Mouse (Mus musculus) CH12.LX (cell line): ENCODE data around the gene Gpr34. TPM values are rescaled to one million over a fixed set of nuclear protein-coding genes. Genes with fewer than 3 reads are reported as not detected.

ENCODE experiments used
- DNase-seq: peaks from one replicate; pipeline ENCODE4 v3.0.0-alpha.2; 2013; ENCODE audit errors: extremely low read depth
- H3K27ac ChIP-seq: 2 replicates; pipeline ENCODE4 v1.5.1; 2012; ENCODE audit warnings: low read depth, mild to moderate bottlenecking, control low read depth, moderate library complexity; ENCODE audit not compliant: insufficient read depth
- H3K27me3 ChIP-seq: replicated peaks from 2 replicates; pipeline ENCODE3; 2012; ENCODE audit warnings: inconsistent platforms
- H3K36me3 ChIP-seq, 2 experiments: replicated peaks in 1 of 2; 2 replicates each; pipeline versions ENCODE3 to v1.6.1; 2012; ENCODE audit warnings: inconsistent platforms in 1 of 2, low read length in 1 of 2, mild to moderate bottlenecking in 1 of 2, mixed read lengths in 1 of 2, moderate library complexity in 1 of 2; ENCODE audit not compliant: control insufficient read depth in 1 of 2, insufficient read depth in 1 of 2
- H3K4me1 ChIP-seq, 2 experiments: 2 replicates each; pipeline ENCODE4 v1.6.1; 2012; ENCODE audit warnings: inconsistent platforms in 1 of 2, moderate library complexity in 1 of 2; ENCODE audit not compliant: insufficient read depth in 2 of 2, control insufficient read depth in 1 of 2
- H3K4me2 ChIP-seq: 2 replicates; pipeline ENCODE4 v1.6.1; 2012; ENCODE audit warnings: low read depth, mild to moderate bottlenecking, control low read depth; ENCODE audit not compliant: poor library complexity, insufficient read depth, severe bottlenecking
- H3K4me3 ChIP-seq, 3 experiments: fragments of 150-350 bp in 1 of 3; sonication (generic) in 1 of 3; replicated peaks in 1 of 3; 2 replicates each; pipeline versions ENCODE3 to v1.5.1; 2011 to 2012; ENCODE audit warnings: low read depth in 2 of 3, low read length in 2 of 3, mild to moderate bottlenecking in 2 of 3, moderate library complexity in 2 of 3, control low read depth in 1 of 3, improper control_type of control experiment in 1 of 3, inconsistent platforms in 1 of 3, mixed read lengths in 1 of 3; ENCODE audit not compliant: poor library complexity in 1 of 3
- H3K79me2 ChIP-seq: replicated peaks from 2 replicates; pipeline ENCODE4 v1.6.1; 2012; ENCODE audit warnings: mild to moderate bottlenecking, moderate library complexity; ENCODE audit not compliant: control insufficient read depth, poor library complexity, insufficient read depth, severe bottlenecking; ENCODE audit errors: extremely low read depth
- H3K9ac ChIP-seq: 2 replicates; pipeline ENCODE4 v1.6.1; 2012; ENCODE audit warnings: low read depth, mild to moderate bottlenecking, control low read depth, moderate library complexity; ENCODE audit not compliant: insufficient read depth
- H3K9me3 ChIP-seq: replicated peaks from 2 replicates; pipeline ENCODE3; 2012; ENCODE audit warnings: low read length, inconsistent platforms, mixed read lengths
- BHLHE40 ChIP-seq: IDR thresholded peaks from 2 replicates; pipeline ENCODE4 v1.6.1; 2011; ENCODE audit warnings: mild to moderate bottlenecking, low read depth, low read length, improper control_type of control experiment
- E2F4 ChIP-seq: IDR thresholded peaks from 2 replicates; pipeline ENCODE4 v1.6.1; 2011; ENCODE audit warnings: low read depth, low read length, improper control_type of control experiment; ENCODE audit not compliant: insufficient replicate concordance
- EP300 ChIP-seq: IDR thresholded peaks from 2 replicates; pipeline ENCODE4 v1.6.1; 2011; ENCODE audit warnings: low read length, improper control_type of control experiment
- JUND ChIP-seq: conservative IDR thresholded peaks from 2 replicates; pipeline ENCODE4 v1.6.1; 2011; ENCODE audit warnings: low read depth, low read length, improper control_type of control experiment
- KAT2A ChIP-seq: IDR thresholded peaks from 2 replicates; pipeline ENCODE4 v1.6.1; 2012; ENCODE audit warnings: low read length, improper control_type of control experiment, inconsistent platforms; ENCODE audit not compliant: insufficient replicate concordance
- MAX ChIP-seq: IDR thresholded peaks from 2 replicates; pipeline ENCODE4 v1.6.1; 2011; ENCODE audit warnings: low read length, improper control_type of control experiment
- MAZ ChIP-seq: IDR thresholded peaks from 2 replicates; pipeline ENCODE4 v1.6.1; 2012; ENCODE audit warnings: low read depth, mild to moderate bottlenecking, inconsistent platforms, low read length, improper control_type of control experiment, moderate library complexity
- MYC ChIP-seq: IDR thresholded peaks from 2 replicates; pipeline ENCODE4 v1.6.1; 2011; ENCODE audit warnings: low read depth, mild to moderate bottlenecking, improper control_type of control experiment, low read length
- PAX5 ChIP-seq: IDR thresholded peaks from 2 replicates; pipeline ENCODE4 v1.6.1; 2012; ENCODE audit warnings: low read length, inconsistent platforms, mixed read lengths
- POLR2AphosphoS2 ChIP-seq: IDR thresholded peaks from 2 replicates; pipeline ENCODE4 v1.6.1; 2011; ENCODE audit warnings: low read depth, low read length, improper control_type of control experiment
- TCF12 ChIP-seq: IDR thresholded peaks from 2 replicates; pipeline ENCODE4 v1.6.1; 2014; ENCODE audit warnings: low read depth, mild to moderate bottlenecking, inconsistent platforms, low read length, improper control_type of control experiment
- UBTF ChIP-seq: IDR thresholded peaks from 2 replicates; pipeline ENCODE4 v1.6.1; 2012; ENCODE audit warnings: low read depth, mild to moderate bottlenecking, inconsistent platforms, low read length, improper control_type of control experiment, moderate library complexity
- USF1 ChIP-seq: IDR thresholded peaks from 2 replicates; pipeline ENCODE4 v1.6.1; 2014; ENCODE audit warnings: low read depth, mild to moderate bottlenecking, inconsistent platforms, low read length, improper control_type of control experiment
- ZKSCAN1 ChIP-seq: IDR thresholded peaks from 2 replicates; pipeline ENCODE4 v1.6.1; 2012; ENCODE audit warnings: low read depth, inconsistent platforms, low read length, improper control_type of control experiment, borderline replicate concordance
- dilution Hi-C: fragments of 300-500 bp; cut with MboI; formaldehyde crosslinking; loops from 2 replicates; pipeline ENCODE4 v1.14.3; 2020; ENCODE audit warnings: low sequenced_read_pairs; ENCODE audit not compliant: extremely low pct_unique_long_range_greater_than_20kb, extremely low pct_ligation_motif_present
- in situ Hi-C: fragments of 300-500 bp; cut with MboI; formaldehyde crosslinking; loops from 3 replicates; pipeline ENCODE4 v1.14.3; 2019; ENCODE audit warnings: low sequenced_read_pairs, low pct_ligation_motif_present, low pct_unique_long_range_greater_than_20kb, mixed read lengths
- polyA plus RNA-seq: library from polyadenylated mRNA; unstranded; fragments of >175 nt; gene quantifications from 2 replicates; pipeline ENCODE4 v1.2.1, GENCODE M21; 2012; ENCODE audit warnings: low read depth; ENCODE audit not compliant: insufficient read length
- total RNA-seq, 2 experiments: library from RNA; depleted of rRNA; stranded (reverse); fragments of 300-350 nt in 1 of 2; fragments of >200 nt in 1 of 2; gene quantifications; 2 replicates each; pipeline ENCODE4 v1.2.3; 2012 to 2014

The Gpr34 gene
- total and polyA plus RNA-seq, 3 experiments = 1.5 to 15.7 (median 4.1) TPM

- no peak for TF ChIP-seq POLR2AphosphoS2
- no peak for TF ChIP-seq UBTF
- no peak for TF ChIP-seq TCF12
- TF ChIP-seq PAX5 = no peak
- TF ChIP-seq BHLHE40 = peak; percentile 52; the same call in 1 of the 2 replicates
- TF ChIP-seq JUND = no peak
- peak; percentile 36; the same call in 1 of the 2 replicates for TF ChIP-seq MAX
- TF ChIP-seq KAT2A = no peak
- TF ChIP-seq MYC = no peak
- TF ChIP-seq MAZ = no peak
- peak; percentile 69; the same call in 1 of the 2 replicates for TF ChIP-seq EP300
- Histone ChIP-seq H3K4me1 (peaks cover 8 to 28% of the 10 kb centered on the region in 2 experiments; a peak in 3 of 4 replicates), H3K36me3 (no peaks in the 10 kb centered on the region), H3K27me3 (no peaks in the 10 kb centered on the region), H3K9ac (peak overlapping the region; percentile 26; the same call in 1 of the 2 replicates), H3K27ac (peak overlapping the region; percentile 88), H3K9me3 (no peaks in the 10 kb centered on the region), H3K4me2 (peak overlapping the region; percentile 67), H3K4me3 (no peak overlapping the region), H3K79me2 (no peaks in the 10 kb centered on the region)
- in situ Hi-C loops (loop anchor here (10.0 to 25.0 kb wide), 2 partner anchors 195 to 422 kb away; partner anchors contain the start of gene Nyx), dilution Hi-C loops (no loop called here)
- peak; percentile 64 for DNase-seq
Observed at GRCm38 (mm10) chrX:13659201-13659890, 27.5 kb downstream of the Gpr34 start.

- peaks cover 8 to 27% of the 10 kb centered on the region in 2 experiments; a peak in 3 of 4 replicates for H3K4me1 ChIP-seq
- DNase-seq = no peak
- no peaks in the 10 kb centered on the region for H3K9me3 ChIP-seq
- H3K79me2 ChIP-seq = no peaks in the 10 kb centered on the region
- no peak within 1 kb of the TSS; the same call in 1 of the 2 replicates for H3K27ac ChIP-seq
- in situ Hi-C loops (loop anchor here (25.0 kb wide), 1 partner anchor 424 kb away; no protein-coding TSS in a partner anchor), dilution Hi-C loops (no loop called here)
- H3K27me3 ChIP-seq = no peaks in the 10 kb centered on the region
- H3K4me3 ChIP-seq = no peak within 1 kb of the TSS
- no peak within 1 kb of the TSS for H3K9ac ChIP-seq
- H3K36me3 ChIP-seq = no peaks in the 10 kb centered on the region
- TF ChIP-seq ZKSCAN1 = no peak
- no peak for TF ChIP-seq E2F4
- no peak for TF ChIP-seq USF1
- no peak within 1 kb of the TSS for H3K4me2 ChIP-seq
Observed at GRCm38 (mm10) chrX:13661063-13661462, 29.2 kb downstream of the Gpr34 start, which contains the start of gene Gpr82. TSS of gene Gpr82 (plus strand) at chrX:13661363.
